Mouse (Mus musculus): ENCODE measurements around the gene Lipo2.
"Not testable (repeated sequence)": the region's sequence is repeated elsewhere in the genome, so short reads cannot be mapped to it uniquely, and the experiment has no call there.

The Lipo2 gene

GRCm38 (mm10) chr19:33751259-33751658 lies at the start of gene Lipo2:
Gene Lipo2, minus strand, starts transcription at chr19:33751359.
- DNase-seq (ENCODE audit: low read depth, low spot score): not testable (repeated sequence)

- DNase-seq (ENCODE audit: low read depth, low spot score): not testable (repeated sequence)
Measured at GRCm38 (mm10) chr19:33787359-33787758, 36.2 kb upstream of the Lipo2 start, which contains the start of gene Lipo1. Gene Lipo1, minus strand, starts transcription at chr19:33787459.

GRCm38 (mm10) chr19:33786576-33787277 lies 35.6 kb upstream of the Lipo2 start:
- DNase-seq (ENCODE audit: low read depth, low spot score): no peak

- not testable (repeated sequence) for DNase-seq (ENCODE audit: low read depth, low spot score)
Measured at GRCm38 (mm10) chr19:33761287-33762086, 10.3 kb upstream of the Lipo2 start, which contains the start of gene Lipo3. Gene Lipo3, minus strand, starts transcription at chr19:33761951.
